Mouse (Mus musculus): ENCODE measurements around the gene Eng.
A peak's percentile ranks its signal among the peaks of the same experiment; 100 is the strongest.

The Eng gene

GRCm38 (mm10) chr2:32644799-32645475, 1.5 kb upstream of the Eng start:
- DNase-seq (ENCODE audit: low read depth, low spot score): no peak

DNA sequence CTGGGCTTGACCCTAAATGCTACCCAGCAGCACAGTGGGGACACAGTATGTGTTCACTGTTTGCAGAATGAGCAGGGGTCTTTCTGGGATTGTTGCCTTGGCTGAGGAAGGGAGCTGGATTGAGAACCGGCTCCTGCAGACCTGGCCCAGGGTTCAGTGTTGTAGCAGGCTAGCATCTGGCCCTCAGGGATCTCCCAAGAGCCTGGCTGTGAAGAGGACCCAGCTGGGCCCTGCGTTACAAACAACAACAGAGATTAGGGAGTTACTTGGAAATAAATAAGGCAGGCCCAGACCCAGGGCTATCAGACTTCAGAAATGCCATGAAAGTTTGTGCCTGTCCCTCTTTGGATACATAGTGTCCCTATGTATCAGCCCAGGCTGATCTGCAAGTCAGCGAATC, 748 bp upstream of the Eng start:
- no peak for DNase-seq (ENCODE audit: low read depth, low spot score)

GRCm38 (mm10) chr2:32647366-32647765, 971 bp downstream of the Eng start:
- DNase-seq (ENCODE audit: low read depth, low spot score): no peak

GRCm38 (mm10) chr2:32653764-32654163, 7.4 kb downstream of the Eng start:
- DNase-seq (ENCODE audit: low read depth, low spot score): no peak

DNA sequence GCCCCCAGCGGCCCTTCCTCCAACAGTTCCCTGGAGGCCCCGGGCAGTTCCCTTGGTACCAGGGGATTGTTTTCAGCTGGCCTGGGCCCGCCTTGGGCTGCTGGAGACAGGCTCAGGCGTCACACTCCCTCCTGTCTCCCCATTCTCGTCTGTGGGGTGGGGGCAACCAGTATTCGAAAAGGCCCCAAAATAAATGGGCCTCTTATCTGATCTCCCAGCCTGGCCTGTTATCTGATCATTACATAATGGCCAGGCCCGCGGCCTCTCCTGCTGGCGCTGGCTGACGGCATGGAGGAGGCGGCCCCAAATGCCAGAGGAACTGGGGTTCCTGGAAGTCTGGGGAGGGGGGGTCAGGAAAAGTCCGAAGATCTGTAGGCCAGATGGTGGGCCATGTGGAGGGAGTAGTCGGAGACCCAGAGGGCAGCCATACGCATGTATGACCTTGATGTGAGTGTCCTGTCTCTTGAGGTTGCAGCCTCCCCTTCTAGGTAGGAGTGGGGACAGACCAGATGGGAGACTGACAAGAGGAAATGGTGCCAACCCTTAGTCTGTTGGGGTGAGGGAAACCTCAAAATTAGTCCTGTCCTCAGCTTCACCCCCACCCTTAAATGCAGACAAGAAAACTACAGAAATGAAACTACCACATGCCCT, 8.5 kb downstream of the Eng start:
- DNase-seq (ENCODE audit: low read depth, low spot score): no peak

GRCm38 (mm10) chr2:32655394-32655744, 9.0 kb downstream of the Eng start:
- DNase-seq (ENCODE audit: low read depth, low spot score): no peak

- no peak for DNase-seq (ENCODE audit: low read depth, low spot score)
These were observed 9.4 kb downstream of the Eng start for GRCm38 (mm10) chr2:32655826-32656225.

DNA sequence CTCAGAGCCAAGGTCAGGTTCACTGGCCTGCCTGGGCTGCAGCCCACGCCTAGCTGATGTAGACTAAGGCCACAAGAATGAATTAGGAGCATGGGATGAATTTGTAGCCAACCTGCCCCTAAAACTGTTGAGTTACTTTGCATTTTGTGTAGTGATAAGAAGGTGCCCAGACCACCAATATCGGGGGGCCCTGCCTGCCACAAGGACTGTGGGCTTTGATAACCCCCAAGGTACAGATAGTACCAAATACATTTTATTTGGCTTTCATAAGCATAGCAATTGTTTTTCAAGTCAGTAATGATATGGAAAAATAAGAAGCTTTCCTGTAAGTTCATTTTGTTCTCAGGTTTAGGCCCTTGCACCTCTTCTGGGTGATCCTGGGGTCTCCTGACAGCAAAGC, 12.5 kb downstream of the Eng start:
- DNase-seq (ENCODE audit: low read depth, low spot score): no peak

DNA sequence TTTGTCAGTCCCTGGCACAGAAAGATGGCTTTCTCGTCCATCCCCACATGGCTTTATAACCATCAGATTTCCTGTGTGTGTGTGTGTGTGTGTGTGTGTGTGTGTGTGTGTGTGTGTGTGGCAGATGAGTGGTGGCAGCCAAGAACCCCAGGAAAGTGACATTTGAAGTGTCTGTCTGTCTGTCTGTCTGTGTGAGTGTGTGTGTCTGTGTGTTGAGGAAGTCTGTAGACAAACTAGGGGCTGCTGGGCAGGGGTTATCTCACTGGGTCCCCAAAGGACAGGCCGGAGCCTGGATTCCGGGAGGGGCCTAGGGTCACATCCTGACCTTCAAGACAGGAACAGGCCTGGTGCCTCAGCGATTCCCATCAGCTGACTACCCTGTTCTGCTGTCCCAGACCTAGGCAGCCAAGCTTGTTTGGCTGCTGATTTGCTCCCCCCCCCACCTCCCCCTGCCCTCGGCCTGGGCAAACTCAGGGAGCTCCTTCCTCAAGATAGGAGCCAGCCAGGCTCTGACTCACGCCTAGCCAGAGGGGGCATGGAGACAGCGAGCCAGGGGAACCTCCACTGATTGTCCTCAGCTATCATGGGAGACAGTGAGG, 15.2 kb downstream of the Eng start:
- DNase-seq (ENCODE audit: low read depth, low spot score): no peak

DNA sequence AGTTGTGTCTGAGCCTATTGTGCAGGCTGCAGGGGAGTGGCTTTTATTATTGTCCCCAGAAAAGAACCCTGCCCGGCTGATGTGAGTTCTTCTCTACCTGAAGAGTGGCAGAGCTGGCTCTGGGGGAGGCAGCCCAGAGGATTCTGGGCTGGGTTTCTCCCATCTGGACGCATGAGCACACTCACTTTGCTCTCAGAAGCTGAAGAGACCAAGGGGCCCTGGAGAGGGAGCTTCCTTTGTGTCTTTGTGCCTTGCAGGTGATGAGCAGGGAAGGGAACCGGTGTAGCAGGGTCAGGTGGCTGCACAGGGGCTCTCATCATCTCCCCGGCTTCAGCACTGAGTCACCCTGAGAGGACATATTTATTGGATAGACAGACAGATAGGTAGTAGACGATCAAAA, 15.9 kb downstream of the Eng start:
- no peak for DNase-seq (ENCODE audit: low read depth, low spot score)

GRCm38 (mm10) chr2:32665345-32665744, 18.9 kb downstream of the Eng start:
- no peak for DNase-seq (ENCODE audit: low read depth, low spot score)

DNA sequence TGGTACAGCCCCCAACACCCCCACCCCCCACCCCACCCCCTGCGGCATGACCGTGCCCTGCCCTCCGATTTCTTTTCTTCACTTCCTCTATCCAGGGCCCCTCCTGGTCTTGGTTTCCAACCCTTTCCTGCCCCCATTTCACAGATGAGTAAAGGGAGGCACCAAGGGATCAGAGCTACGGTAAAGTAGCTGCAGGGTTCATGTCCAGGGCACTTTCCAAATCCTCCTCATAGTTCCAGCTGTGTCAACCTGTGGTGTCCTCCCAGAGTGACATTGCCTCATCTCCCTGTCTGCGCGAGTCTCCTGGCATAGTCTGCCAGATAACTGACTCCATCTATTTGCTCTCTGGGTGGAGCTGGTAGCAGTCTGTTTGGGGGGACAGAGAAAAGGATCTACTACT, 19.5 kb downstream of the Eng start:
- DNase-seq (ENCODE audit: low read depth, low spot score): no peak

DNA sequence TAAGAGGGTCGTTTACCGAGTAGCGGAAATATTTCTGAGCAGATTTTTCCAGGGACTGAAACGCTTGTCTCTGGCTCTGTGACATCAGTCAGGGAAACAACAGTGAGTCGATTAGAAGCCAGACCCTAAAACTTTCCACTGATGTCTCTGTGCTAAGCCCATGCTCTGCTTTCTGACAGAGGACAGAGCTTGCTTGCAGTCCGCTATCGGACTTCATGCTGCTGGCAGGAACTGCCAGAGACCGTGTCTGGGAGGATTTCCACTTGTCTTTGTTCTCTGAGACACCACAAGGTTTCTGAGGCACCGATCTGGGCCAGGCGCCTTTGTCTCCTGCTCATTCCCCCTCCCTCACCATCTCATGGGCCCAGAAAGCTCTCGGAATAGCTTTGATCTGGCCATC, 21.4 kb downstream of the Eng start:
- DNase-seq (ENCODE audit: low read depth, low spot score): no peak

DNA sequence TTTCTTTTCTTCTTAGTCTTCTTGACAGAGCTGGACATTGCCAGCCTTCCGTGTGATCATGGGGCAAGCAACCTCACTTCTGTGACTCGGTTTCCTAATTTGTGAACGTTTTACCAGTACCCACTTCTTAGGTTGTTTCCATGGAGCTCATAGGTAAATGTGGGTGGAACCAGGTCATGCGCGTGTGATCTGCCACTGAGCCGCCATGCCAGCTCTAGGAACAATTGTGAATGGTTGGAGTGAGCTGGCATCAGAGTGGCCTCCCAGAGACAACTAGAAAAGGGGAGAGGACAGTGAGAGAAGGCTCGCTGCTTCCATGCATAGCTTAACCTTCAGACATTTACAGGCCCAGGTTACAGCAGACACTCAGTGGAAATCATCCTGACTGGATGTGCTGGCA, 21.8 kb downstream of the Eng start:
- no peak for DNase-seq (ENCODE audit: low read depth, low spot score)

DNA sequence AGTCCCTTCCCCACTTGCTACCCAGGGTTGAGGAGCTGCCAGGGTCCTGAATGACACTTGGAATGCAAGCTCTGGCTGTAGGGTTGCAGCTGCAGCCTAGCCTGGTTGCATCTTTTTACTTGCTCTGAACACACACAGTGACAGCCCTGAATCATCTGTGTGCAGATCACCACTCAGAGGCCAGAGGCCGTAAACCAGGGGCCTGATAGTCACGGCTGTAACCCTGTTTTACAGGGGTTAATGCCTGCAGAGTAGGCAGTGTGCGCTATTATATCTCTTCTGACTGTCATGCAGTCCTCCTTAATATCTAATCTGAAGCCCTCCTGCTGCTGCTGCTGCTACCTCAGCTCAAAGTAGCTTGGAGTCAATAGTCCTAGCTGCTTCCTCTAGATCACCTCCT, 23.5 kb downstream of the Eng start:
- DNase-seq (ENCODE audit: low read depth, low spot score): no peak

DNA sequence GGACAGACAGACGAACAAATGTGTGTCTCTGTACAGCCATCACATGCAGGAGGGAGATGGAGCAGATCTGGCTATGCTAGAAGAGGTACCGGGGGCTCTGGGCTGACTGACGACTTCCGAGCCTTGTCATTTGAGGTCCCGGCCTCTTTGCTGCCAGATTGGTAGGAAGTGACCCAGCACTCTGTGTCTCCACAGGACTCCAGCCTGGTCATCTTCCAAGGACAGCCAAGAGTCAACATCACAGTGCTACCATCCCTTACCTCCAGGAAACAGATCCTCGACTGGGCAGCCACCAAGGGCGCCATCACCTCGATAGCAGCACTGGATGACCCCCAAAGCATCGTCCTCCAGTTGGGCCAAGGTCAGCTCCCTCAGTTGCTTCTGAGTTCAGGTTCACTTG, 24.8 kb downstream of the Eng start:
- no peak for DNase-seq (ENCODE audit: low read depth, low spot score)

DNA sequence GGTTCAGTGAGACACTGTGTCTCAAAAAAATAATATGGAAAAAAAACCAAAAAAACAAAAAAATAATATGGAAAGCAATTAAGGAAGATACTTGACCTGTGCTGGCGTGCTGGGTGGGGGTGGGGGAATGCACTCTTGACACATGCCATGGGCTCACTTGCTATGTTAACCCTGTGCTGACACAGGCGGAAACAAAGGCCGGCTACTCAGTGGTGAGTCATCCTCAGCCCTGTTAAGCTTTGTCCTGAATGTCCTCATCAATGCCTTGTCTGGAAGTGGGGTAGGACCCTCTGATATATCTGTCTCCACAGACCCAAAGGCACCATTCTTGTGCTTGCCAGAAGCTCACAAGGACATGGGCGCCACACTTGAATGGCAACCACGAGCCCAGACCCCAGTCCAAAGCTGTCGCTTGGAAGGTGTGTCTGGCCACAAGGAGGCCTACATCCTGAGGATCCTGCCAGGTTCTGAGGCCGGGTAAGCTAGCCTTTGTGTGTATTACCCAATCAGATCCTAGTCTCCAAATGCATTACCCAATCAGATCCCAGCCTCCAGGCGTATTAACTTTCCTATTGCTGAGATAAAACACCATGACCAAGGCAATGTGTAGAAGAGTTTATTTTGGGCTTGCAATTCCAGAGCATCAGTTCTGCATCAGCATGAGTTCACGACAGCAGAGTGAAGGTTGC, 25.7 kb downstream of the Eng start:
- DNase-seq (ENCODE audit: low read depth, low spot score): no peak

- no peak for DNase-seq (ENCODE audit: low read depth, low spot score)
These were observed 27.0 kb downstream of the Eng start for GRCm38 (mm10) chr2:32673176-32673917.

- no peak for DNase-seq (ENCODE audit: low read depth, low spot score)
These were observed 30.4 kb downstream of the Eng start for GRCm38 (mm10) chr2:32676821-32677220.

- no peak for DNase-seq (ENCODE audit: low read depth, low spot score)
These were observed 31.3 kb downstream of the Eng start for GRCm38 (mm10) chr2:32677683-32678082.

- DNase-seq (ENCODE audit: low read depth, low spot score): peak; percentile 68
These were observed 33.7 kb downstream of the Eng start for GRCm38 (mm10) chr2:32680051-32680451.

All from telencephalon, adult 2 months (tissue).